Mouse (Mus musculus): ENCODE results near the gene Kras. TPM values are rescaled to one million over a fixed set of nuclear protein-coding genes. Genes with fewer than 3 reads are reported as not detected.
A peak's percentile ranks its signal among the peaks of the same experiment; 100 is the strongest.

The Kras gene
- total RNA-seq (2021): 10 to 100 TPM; 12.5 to 21.4 TPM
- long read RNA-seq, experiment 1, full-length matches to known transcripts: 29 of 30 reads
- long read RNA-seq, experiment 1, partial matches to known transcripts: 1 of 30 reads
- long read RNA-seq, experiment 1, other reads (novel, unspliced or antisense): 0 of 30 reads
- long read RNA-seq, experiment 2, full-length matches to known transcripts: 20 of 20 reads
- long read RNA-seq, experiment 2, partial matches to known transcripts: 0 of 20 reads
- long read RNA-seq, experiment 2, other reads (novel, unspliced or antisense): 0 of 20 reads

DNA sequence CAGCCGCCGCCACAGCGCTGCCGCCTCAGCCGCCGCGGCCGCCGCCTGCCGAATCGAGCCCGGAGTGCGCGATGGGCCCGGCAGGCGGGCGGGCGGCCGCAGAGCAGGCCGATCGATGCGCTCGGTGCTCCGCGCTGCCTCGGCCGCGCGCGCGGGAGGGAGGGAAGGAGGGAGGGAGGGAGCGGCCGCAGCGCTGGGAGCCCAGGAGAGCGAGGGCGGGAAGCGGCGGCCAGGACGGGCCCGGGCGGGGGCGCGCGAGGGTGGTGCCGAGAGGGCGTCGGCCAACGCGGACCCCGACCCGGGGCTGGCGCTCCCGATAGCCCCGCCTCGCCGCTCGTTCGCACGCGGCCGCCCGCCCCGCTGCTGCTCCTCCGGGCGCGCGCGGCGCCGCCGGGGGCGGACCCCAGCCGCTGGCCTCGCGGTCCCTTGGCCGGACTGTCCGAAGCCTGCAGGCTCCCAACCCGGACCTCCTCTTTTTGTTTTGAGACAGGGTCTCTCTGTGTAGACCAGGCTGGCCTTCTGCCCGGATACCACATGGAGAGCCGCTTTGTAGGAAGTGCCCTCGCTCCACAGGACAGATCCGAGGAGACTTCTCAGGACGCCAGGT, at the start of gene Kras:
Kras (minus strand) TSS at position 55 of the 607 bp plus-strand sequence.
- peak; percentile 87 for DNase-seq (ENCODE audit: low spot score)

GRCm38 (mm10) chr6:145297626-145298025, 47.6 kb upstream of the Kras start:
- no peak for DNase-seq (ENCODE audit: low spot score)

DNA sequence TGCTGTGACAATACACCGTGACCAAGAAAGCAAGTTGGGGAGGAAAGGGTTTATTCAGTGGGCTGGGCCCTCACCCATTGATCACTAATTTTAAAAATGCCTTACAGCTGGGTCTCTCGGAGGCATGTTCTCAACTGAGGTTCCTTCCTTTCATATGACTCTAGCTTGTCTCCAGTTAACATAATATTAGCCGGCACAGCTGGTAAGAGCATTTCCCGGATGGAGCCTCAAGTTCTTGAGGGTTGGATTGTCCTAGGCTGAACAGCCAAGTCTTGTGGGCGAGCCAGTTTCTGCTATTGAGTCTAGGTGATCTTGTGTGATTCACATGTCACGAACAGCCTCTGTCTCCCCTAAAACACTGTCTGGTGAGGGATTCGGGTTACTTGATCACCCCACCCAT, 46.9 kb upstream of the Kras start:
- DNase-seq (ENCODE audit: low spot score): no peak

DNA sequence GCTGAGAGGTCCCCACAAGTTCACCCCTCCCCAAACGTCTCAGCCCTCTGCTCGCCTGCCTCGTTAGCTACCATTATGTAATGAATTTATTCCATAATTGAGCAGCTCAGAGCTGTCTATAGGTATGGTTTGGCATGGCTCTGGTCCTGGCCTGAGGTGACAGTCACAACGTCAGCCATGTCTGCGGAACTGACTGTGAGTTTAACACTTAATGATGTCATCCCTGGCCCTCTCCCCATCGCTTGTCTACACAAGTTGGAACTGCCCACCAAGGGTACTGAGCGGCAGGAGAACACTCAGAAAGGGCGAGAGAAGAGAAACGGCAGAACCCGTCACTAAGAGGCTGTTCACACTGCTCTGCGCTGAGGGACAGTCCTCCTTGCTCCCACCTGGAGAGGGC, 45.1 kb upstream of the Kras start:
- DNase-seq (ENCODE audit: low spot score): no peak

DNA sequence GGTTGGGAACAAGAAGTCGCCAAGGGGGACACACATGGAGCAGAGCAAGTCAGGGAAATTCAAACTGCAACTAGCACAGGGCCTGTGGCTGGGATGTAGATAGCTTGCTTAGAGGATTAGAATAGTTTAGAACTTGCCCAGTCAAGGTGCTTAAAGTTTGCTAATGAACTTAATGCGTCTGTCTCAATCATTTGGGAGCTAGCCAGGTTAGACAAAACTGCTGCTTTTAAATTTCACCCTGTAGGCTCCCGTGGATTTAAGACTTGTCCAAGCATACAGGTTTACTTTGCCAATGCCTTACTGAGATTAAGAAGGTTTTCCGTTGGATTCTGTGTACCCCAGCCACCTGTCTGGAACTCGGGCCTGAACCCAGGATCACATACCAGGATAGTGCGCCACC, 43.1 kb upstream of the Kras start:
- no peak for DNase-seq (ENCODE audit: low spot score)

- DNase-seq (ENCODE audit: low spot score): peak; percentile 33
These were observed 41.6 kb upstream of the Kras start for GRCm38 (mm10) chr6:145291383-145292289.

DNA sequence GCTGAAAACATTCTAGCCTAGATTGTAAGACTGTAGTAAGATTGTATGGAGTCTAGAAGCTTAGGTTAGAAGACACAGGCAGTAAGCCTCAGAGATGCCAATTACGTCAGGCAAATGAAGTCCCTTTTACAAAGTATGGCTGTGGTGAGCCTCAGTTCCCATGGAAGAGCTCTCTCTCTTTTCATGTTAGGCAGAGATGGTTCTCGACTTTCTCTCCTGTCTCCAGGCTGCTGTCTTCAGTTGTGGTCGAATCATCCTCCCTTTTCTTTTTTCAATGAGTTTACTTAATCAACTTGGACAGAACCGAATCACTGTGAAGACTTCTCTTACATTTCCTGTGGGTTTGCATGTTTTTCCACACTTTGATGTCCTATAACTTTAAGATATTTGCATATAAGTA, 35.6 kb upstream of the Kras start:
- no peak for DNase-seq (ENCODE audit: low spot score)

GRCm38 (mm10) chr6:145284286-145284685, 34.2 kb upstream of the Kras start:
- DNase-seq (ENCODE audit: low spot score): no peak

- DNase-seq (ENCODE audit: low spot score): no peak
These were observed 27.2 kb upstream of the Kras start for GRCm38 (mm10) chr6:145277138-145277763.

GRCm38 (mm10) chr6:145276265-145276780, 26.3 kb upstream of the Kras start:
- DNase-seq (ENCODE audit: low spot score): peak; percentile 56

GRCm38 (mm10) chr6:145275586-145276219, 25.7 kb upstream of the Kras start:
- no peak for DNase-seq (ENCODE audit: low spot score)

DNA sequence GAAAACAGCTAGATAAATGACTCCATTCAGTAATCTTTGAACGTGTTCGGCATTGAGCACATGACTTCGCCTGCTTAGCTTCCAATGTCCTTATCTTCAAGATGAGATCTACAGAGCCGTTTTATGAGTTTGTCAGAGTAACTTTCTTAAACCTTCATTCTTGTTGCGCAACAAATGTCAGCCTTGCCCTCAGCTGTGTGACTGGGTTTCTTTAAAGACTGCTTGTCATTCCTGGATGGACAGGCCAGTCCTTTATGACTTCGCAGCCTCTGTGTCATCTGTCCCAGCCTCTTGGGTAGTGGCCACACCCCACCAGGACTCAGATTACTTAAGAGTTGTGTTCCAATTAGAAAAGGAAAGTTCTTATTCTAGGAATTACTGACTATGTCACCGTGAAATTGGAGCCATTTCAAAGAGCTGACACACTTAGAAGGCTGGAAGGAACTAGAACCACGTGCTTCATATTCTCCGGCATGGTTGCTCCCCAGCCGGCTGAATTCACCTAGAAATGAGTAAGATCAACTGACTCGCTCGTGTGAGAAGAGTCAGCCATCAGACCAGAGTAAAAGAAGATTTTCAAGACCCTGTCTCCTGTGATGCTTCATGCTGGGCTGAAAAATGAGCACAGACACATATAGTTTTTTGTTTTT, 24.1 kb upstream of the Kras start:
- DNase-seq (ENCODE audit: low spot score): peak; percentile 19

GRCm38 (mm10) chr6:145272142-145272937, 22.3 kb upstream of the Kras start:
- DNase-seq (ENCODE audit: low spot score): no peak

DNA sequence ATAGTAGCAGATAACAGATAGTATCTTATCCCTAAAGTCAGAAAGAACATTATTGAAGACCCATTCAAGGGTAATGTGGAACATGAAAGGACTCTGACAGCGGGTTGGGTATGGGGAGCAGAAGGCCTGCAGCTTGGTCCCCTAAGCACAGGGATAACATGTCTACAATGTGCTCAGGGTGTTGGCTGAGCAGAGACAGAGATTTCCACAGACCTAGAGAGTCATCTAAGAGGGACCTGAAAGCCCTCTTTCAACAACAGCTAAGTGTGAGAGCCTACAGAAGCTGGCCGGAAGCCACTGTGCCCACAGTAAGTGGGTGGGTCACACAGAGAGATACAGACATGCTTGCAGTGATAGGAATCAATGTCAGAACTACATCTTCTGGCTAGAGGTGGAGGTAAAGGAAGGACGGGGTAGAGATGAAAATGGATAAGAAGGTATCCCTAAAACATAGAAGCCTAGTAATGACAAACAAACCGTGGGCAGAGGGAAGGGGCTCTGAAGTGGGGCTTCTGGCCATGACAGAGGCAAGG, 19.3 kb upstream of the Kras start:
- DNase-seq (ENCODE audit: low spot score): no peak

GRCm38 (mm10) chr6:145267692-145268091, 17.7 kb upstream of the Kras start:
- no peak for DNase-seq (ENCODE audit: low spot score)

GRCm38 (mm10) chr6:145262314-145262713, 12.3 kb upstream of the Kras start:
- no peak for DNase-seq (ENCODE audit: low spot score)

- no peak for DNase-seq (ENCODE audit: low spot score)
These were observed 6.6 kb upstream of the Kras start for GRCm38 (mm10) chr6:145256701-145257073.

DNA sequence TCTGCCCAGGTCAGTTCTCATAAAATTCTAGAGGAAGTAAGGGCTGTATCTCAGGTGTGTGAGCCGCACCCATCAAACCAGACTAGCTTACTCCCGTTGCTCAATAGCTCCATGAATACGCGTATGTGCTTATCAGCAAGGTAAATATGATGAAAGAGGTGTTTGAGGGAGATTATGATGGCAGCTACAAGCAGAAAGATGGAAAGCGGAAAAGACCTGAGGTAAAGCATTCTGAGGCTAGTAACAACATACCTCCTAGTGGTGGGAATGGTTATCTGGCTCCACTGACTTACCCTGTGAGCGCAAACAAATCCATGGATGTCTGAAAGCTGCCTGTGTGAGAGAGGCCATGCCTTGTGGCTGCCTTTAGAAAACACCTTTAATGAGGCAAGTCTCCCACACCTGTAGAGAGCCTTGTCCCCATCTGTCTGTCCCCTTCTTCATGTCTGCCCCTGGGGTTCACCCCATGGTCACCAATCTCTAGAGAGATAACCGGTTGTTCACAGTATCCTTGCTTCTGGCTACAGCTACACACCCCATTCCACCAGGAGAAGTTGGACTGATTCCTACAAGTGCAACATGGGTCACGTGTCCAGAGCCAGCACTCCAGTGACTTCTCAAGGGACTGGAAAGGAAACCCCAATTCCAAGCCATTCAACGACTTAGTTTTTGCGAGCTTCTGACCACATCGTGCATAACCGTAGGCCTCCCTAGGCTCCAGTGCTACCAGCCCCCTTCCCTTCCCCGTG, 6.1 kb upstream of the Kras start:
- peak; percentile 27 for DNase-seq (ENCODE audit: low spot score)

DNA sequence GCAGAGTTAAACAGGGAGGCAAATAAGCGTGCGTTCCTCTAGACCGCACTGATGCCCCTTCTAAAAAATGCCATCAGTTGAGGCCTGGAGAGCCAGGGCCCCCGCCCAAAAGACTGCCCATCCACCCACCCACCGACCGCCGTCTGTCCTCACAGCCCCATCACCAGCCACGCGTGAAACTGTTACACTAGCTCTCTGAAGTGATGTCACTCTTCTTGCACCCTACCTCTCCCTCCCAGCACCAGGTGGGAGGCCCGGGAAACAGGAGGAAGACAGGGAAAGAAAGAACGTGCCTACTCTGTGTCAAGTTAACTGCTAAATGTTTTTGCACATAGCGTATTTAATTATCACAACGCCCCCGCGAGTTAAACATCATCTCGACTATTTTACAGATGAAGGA, 781 bp upstream of the Kras start:
- no peak for DNase-seq (ENCODE audit: low spot score)
